Mouse (Mus musculus) testis, postnatal 14 days (tissue): ENCODE measurements around the gene Ei24.

Source experiments
- DNase-seq: peaks from one replicate; pipeline ENCODE4 v3.0.0; 2021; ENCODE audit warnings: low spot score

The Ei24 gene

DNA sequence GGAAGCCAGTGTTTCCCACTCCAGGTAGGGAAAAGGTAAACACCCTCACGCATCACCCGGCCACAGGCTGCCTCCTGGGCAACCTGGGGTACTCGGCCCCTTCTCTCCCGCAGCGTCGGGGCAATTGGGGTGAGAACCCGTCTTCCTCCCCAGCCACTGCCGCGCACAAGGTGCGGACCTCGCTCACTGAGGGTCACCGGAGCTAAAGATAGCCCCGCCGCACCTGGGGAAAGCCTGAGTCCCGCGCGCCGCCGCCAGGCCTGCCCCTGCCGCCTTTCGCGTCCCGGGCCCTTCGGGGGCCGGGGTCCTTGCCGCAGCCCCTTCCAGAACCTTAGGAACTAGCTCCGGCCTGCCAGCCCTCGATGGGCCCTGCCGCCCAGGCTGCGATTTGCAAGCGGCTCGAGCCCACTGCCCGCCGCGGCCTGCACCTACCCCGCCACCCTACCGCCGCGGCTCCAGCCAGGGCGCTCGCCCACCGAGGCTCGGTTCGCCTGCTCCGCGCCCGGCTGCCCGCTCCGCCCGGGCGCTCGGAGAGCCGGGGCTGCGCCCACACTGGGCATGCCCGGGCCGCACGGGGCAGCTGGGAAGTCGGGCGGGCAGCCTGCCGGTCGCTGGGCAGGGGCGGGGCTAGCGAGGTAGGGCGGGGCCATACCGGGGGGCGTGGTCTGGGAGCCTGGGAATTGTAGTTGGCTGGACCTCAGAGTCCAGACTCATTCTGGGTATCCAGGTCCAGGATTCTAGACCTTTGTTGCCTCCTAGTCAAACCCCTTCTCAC lies at the start of gene Ei24:
Gene Ei24, minus strand, starts transcription at position 613 of the 775 bp plus-strand sequence.
- peak; percentile 92 for DNase-seq

DNA sequence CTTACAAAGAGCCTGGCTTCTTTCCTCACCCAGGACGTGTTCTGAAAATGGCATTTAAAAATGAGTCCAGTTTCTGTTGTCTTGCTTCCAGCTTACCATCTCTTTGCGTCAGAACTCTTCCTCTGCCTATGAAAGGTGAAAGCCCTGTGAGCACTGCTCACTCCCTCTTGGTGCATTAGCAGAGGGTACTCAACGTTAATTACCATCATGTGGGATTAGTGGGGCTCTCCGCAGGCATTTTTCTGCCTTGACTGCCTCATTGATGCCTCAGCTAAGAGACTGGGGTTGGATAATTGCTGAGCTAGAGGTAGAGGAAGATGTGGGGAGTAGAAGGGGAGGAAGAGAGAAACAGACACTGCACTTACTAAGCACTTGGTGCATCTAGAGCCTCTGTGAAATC lies 49.2 kb upstream of the Ei24 start:
- no peak for DNase-seq

DNA sequence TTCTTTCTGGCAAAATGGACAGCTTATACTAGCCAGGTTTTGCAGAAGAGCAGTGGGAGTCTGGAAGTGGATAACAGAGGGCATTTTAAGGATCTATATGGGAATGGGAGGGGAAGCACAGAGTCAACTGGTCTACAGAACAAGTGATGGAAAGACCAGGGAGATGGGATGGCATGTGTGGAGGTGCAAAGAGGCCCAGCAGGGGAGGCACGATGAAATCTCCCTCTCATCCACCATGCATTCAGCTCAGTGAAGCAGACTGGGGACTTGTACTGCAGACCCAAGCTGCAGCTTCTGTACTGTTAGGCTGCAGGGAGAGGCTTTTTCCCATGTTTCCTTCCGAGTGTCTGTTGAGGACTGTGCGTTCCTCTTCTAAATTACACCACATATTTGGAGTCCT lies 36.7 kb upstream of the Ei24 start:
- DNase-seq: no peak

DNA sequence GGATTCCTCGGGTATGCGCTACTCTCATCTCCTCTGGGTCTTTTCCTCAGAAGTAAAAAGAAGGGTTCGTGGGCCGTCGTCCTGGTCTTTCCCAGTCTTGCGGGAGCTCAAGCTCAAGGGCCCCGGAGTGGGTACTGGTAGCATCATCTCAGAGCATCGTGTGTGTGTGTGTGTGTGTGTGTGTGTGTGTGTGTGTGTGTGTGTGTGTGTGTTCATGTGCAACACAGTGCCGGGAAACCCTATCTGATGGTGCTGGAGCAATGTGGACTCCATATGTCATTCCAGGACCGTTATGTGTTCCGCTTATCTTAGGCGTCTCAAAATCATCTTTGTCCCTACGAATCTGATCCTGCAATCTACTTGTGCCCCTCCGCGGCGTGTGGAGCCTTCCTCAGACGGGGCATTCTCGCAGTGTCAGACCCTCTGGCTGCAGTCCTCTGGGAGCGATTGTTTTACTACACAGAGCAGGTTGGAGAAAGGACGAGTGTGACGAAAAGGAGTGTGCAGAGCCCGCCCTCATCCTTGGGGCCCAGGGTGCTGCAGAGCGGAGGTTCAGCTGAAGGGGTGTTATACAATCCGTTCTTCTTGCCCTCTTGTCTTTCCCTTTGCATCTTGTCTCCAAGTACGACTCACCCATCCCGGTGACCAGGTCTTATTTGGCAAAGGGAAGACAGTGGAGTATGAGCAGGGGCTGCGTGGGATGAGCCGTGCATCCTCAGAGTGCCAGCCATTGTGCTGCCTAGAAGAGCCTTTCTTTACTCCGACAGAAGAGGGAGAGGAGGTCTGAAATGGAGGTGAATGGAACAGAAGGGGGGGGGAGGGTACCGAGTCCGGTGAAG lies 36.1 kb upstream of the Ei24 start:
- no peak for DNase-seq

DNA sequence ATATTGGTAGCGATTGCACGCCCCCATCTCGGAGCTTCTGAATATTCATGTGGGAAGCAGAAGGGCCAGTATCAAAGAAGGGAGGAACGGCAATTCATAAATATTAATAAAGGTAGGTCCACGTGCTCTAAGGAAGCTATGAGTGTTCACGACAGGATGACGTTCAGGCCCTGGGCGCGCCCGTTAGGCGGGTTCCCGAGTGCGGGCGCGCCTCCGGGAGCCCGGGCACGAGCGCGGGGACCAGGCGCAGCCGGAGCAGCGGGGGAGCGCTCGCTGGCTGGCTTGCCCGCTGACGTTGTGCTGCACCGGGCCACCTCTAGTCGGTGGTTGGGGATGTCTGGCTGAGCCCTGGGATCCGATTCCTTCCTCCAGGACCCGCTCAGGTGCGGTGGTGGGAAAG lies 35.3 kb upstream of the Ei24 start:
- peak; percentile 37 for DNase-seq

DNA sequence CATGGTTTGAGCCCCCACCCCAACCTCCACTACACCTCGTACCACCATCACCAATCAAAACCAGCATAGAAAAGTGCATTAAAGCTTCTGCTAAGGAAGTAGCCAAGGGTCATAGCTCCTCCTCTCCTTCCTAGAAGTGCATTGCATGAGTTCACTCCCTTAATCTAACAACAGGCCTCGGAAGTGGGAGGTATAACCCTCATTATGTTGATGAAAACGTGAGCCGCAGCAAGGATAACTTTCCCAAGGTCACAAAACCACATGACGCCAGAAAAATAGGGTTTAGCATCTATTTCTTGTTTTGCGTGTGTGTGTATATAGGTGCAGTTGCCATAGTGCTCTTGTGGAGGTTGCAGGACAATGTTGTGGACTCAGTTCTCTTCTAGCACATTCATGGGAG lies 34.2 kb upstream of the Ei24 start:
- DNase-seq: no peak

DNA sequence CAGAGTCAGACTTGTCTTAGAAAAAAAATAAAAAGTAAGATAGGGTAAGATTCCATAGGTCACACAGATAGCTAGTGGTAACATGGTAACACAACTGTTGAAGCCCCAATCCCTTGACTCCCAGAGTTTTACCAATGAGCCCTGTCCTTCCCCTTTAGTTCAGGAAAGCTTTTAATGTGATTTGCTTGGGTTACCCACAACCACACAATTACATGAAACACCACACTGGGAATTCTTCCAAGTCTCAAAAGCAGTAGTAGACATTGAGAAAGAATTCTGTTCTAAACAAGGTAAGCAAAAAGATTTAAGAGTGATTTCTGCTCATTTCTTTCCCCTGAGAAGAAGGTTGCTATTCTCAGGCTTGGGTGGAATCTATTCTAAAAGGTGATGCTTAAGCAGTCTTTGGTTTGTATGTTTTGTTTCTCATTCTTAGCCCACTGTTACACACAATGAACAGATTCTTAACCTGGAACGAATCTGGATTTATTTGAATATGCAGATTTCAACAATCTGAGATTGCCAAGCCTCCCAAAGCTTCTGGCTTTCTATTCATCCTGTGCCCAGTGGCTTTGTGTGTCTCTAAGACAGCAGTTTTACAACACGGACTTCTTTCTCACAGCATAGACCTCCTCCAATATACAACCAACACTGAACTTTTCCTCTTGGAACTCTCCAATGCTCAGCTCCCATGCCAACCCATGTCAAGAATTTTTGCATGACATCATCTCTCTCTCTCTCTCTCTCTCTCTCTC lies 29.6 kb upstream of the Ei24 start:
- DNase-seq: no peak

DNA sequence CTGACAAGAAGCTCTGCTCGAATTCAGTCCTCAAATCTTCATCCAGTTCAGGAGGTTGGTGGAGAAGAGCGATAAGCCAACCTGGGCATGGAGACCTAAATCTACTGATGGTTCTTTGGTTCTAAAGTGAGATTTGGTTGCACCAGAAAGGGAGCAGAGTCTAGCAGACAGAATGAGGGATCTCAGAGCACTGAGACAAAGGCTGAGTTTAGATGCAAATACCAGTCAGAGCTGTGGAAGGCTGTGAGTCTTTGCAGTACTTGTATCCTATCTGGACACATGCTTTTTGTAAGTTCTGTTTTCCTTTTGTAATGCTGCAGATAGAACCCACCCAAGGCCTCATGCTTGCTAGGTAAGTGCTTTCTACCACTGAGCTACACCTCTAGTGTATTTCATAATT lies 24.8 kb upstream of the Ei24 start:
- no peak for DNase-seq

DNA sequence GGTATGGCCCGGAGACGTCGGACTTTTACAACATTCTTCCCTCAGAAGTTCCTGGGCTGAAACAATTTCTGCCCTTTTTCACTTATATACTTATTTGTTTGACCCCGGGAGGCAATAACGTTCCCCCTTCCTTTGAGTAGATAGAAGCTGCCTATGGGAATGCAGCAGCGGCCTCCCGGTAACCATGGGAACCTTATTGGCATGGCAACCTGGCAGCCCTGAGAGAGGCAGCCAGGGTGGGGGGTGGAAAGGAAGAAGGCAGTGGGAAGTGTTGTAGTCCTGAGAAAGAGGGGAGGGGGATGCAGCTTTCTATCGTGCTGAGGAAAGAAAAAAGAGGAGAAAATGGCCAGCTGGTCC lies 24.4 kb upstream of the Ei24 start, which contains the start of gene Fez1:
Gene Fez1, plus strand, starts transcription at position 221 of the 357 bp plus-strand sequence.
- peak; percentile 52 for DNase-seq

DNA sequence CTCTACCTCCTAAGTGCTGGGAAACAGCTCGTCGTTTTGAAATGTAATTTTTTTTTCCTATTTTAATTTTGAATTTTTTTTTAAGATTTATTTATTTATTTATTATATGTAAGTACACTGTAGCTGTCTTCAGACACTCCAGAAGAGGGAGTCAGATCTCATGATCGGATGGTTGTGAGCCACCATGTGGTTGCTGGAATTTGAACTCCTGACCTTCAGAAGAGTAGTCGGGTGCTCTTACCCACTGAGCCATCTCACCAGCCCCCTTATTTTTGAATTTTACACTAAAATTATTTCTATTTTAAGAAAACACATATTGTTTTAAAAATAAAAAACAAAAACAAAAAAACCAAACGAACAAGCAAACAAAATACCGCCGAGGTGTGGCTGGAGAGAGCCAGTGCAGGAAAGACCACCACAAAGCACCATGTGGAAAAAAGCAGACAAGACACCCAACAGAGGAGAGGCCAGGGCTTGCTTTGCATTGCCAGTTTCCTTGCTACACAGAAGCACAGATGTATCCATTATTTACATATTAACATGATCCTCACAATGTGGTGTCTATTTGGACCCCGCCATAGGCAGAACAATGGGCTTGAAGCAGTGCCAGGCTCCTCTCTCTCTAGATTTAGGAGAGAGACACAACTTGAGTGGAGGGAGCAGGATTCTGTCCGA lies 23.9 kb upstream of the Ei24 start:
- DNase-seq: no peak

DNA sequence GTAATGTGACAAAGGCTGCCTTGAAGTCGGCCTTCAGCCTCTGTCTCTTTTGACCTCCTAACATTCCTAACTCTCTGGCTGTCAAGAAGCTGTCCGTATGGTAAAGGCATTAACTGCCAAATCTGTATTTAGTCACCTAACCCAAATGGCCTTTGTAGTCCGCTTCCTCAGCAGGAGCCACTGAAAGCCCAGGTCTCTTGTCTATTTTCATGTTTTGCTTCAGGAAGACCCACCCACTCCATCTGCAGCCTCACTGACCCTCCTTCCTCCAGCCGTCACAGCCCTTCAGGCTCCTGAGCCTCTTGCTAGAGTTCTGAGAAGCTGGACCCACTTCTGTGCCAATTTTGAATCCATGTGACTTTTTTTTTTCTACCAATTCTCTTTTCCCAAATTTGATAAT lies 21.7 kb upstream of the Ei24 start:
- DNase-seq: no peak

DNA sequence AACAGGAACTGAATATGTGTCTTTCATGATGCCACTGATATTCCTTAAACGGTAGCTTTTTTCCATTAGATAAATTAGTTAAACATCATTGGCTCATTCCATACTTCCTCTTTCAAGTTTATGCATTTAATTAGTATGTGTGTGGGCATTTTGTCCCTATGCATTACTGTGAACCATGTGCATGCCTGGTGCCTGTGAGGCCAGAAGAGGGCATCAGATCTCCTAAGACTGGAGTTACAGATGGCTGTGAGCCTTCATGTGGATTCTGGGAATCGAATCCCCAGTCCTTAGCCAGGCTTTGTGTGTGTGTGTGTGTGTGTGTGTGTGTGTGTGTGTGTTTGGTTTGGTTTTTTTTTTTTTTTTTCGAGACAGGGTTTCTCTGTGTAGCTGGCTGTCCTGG lies 17.3 kb upstream of the Ei24 start:
- DNase-seq: no peak

DNA sequence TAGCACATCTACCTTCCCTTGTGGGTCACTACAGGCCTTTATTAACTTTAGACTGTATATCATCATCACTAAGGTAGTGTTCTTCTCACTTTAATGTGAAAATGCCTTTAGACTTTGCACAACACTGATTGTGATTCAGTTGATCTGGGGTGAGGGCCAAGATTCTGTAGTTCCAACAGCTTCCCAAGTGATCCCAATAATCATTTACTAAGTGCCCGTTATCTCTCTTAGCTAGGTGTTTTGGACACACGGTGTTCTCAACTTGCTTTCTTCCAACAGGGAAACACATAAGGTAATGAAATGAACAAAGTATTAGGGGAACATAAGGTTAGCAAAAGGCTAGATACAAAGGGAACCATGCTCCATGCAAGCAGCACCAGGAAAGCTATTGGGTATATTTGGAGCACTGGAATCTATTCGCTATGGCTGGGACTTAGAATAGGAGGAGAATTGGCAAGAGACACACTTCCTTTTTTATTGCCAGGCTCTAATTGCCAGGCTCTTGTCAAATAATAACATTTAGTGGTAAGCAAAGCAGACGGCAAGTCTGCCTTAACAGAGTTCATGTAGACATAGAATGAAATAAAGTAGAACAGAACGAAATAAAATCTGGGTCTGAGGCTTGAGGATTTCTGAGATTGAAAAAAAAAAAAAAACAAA lies 11.1 kb upstream of the Ei24 start:
- no peak for DNase-seq

DNA sequence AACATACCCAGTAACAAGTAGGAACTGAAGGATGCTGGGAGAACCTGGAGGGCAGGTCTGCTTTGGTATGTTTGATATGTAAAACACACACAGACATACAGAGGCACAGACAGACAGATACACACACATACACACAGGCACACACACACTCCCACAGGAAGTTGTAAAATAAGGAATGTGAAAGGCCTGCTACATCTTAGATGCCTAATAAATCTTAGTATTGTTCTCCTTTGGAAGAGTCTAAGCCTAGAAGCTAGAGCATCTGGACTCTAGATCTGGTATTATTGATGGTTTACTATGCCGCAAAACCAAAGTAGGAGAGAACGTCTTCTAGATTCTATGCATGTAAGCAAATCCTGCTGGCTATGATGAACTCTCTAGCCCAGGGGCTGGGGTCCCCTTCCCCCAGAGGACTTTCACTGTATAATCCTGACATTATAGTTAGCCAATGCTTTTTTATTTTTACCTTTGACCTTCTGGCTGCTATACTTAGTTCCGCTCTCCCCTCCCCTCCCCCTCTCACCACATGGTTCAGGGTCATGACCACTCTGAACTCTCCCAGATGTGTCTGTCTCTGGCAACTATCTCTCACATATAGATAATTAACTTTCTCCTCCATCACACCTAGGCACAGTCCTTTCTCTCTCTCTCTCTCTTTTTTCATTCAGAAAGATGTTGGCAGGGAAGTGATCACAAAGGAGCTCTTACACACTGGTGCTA lies 8.2 kb upstream of the Ei24 start:
- DNase-seq: no peak

DNA sequence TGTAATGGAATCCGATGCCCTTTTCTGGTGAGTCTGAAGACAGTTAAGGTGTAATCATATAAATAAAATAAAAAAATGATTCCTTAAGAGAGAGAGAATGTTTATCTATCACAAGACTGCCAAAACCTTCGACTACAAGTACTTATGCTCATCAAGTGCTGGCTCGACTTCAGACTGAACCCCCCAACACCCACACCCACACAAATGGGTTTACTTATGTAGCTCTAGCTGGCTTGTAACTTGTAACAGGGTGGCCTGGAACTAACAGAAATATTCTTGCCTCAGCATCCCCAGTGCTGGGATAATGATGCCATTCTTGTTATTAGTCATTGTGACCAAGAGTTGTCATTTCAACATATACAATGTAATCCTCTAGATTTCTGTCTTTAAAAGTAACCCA lies 6.7 kb upstream of the Ei24 start:
- DNase-seq: no peak

DNA sequence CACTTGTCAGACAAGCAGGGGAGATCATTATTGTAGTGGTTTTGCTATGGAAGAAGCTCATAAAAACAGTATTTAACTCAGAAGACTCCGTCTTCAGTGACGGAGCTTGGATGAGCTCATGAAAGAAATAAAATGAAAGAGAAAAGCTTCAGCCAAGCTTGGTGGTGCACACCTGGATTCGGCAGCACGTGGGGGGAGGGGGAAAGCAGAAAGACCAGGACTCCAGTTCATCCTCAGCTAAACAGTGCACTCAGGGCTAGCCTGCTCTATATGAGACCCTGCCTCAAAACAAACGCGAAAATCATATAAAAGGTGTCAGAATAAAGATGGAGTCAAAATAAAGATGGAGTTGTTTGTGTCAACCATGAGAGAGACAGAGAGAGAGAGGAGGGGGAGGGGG lies 6.2 kb upstream of the Ei24 start:
- no peak for DNase-seq

DNA sequence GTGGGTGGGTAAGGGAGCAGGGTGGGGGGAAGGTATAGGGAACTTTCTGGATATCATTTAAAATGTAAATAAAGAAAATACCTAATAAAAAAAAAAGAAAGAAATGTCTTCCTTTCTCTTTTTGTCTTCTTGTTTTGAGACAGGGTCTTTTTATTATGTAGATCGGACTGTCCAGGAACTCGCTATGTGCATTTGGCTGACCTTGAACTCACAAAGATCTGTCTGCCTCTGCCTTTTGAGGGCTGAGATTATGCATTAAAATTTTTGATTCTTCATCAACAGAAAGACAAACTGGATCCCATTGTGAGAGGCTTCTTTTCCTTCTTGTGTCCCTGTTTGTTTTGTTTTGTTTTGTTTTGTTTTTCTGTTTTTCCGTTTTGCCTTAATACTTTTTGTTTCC lies 5.8 kb upstream of the Ei24 start:
- no peak for DNase-seq

DNA sequence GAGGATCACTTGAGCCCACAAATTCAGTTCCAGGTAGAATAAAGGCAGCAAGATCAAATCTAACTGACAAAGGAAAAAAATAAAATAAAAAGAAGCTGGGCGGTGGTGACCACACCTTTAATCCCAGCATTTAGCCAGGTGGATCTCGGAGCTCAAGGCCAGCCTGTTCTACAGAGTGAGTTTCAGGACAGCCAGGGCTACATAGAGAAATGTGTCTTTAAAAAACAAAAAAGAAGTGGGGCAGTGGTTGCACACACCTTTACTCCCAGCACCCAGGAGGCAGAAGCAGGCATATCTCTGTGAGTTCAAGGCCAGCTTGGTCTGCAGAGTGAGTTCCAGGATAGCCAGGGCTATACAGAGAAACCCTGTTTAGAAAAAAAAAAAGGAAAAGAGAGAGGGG lies 4.8 kb upstream of the Ei24 start:
- DNase-seq: no peak

DNA sequence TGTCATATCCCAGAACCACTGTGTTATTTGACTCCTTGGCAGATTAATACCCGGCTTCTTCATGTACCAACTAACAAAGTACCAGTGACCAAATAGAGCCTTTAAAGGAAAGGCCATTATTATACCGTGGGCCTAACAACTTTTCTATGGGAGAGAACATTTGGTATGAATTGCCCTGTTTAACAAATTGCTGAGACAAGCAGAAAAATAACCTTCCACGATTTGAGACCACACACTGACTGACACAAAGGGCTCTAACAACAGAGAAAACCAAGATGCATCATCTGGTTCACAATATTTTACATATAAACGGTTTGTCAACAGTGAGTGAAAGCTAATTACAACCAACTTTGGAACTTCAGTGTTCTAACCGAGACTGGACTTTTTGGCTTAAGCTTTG lies 969 bp downstream of the Ei24 start:
- DNase-seq: no peak

DNA sequence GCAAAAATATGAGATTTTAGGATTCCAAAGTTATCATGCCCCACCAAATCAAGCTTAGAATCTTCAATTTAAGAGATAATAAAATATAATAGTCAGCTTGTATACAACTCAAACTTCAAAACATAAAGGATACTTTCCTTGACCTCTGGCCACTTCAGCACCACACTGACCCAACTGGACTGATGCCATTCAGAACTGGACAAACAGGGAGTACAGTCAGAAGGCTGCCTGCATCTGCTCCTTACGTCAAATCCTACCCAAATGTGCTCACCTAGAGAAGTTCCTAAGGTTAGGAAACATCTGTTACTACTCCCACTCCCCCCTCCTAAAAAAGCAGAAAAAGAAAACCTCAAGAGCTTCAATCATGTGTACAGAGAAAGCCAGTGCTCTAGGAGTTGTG lies 1.6 kb downstream of the Ei24 start:
- no peak for DNase-seq

DNA sequence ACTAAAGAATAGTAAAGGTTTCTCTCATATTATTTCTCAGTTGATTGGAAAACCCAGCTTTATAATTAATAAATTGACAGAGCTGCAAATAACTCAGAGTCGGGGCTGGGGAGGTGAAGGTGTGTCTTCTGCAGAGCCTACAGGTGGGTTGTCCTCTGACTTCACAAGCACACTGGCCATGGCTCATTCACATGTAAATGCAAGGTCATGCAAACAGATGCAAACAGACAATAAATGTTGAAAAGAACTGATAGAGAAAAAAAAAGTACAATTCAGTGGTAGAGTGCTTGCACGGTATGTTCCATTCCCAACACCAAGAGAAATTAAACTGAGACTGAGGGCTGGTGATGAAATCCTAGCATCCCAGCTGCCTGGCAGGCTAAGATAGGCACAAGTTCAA lies 2.7 kb downstream of the Ei24 start:
- DNase-seq: no peak
